Mouse (Mus musculus) embryonic facial prominence, embryonic 14.5 days (tissue): ENCODE data around the gene Serpinb6b. TPM values are rescaled to one million over a fixed set of nuclear protein-coding genes. Genes with fewer than 3 reads are reported as not detected.

ENCODE experiments used
- ATAC-seq: fragments of 200-750 bp; cut with Nextera tagmentation; 2 replicates; pipeline ENCODE4 v1.8.0; 2017; ENCODE audit warnings: low read depth, moderate number of reproducible peaks, moderate TSS enrichment
- DNase-seq: peaks from one replicate; pipeline ENCODE4 v3.0.0-alpha.2; 2015; ENCODE audit warnings: low spot score
- H3K27ac ChIP-seq: fragments of 300-500 bp; sonication (generic); replicated peaks from 2 replicates; pipeline ENCODE4 v1.5.1; 2014; ENCODE audit warnings: low read depth, mild to moderate bottlenecking, low read length, moderate library complexity
- H3K27me3 ChIP-seq: fragments of 300-500 bp; sonication (generic); replicated peaks from 2 replicates; pipeline ENCODE4 v1.6.1; 2014; ENCODE audit warnings: low read length; ENCODE audit not compliant: control insufficient read depth, insufficient read depth
- H3K36me3 ChIP-seq: fragments of 300-500 bp; sonication (generic); 2 replicates; pipeline ENCODE4 v1.6.1; 2014; ENCODE audit warnings: low read length, mixed read lengths; ENCODE audit not compliant: control insufficient read depth, insufficient read depth
- H3K4me1 ChIP-seq: fragments of 300-500 bp; sonication (generic); 2 replicates; pipeline ENCODE4 v1.6.1; 2014; ENCODE audit warnings: antibody characterized with exemption, low read length; ENCODE audit not compliant: control insufficient read depth, insufficient read depth
- H3K4me2 ChIP-seq: fragments of 300-500 bp; sonication (generic); 2 replicates; pipeline ENCODE4 v1.6.1; 2014; ENCODE audit warnings: low read depth, mild to moderate bottlenecking, low read length, moderate library complexity, mixed read lengths
- H3K4me3 ChIP-seq: fragments of 300-500 bp; sonication (generic); 2 replicates; pipeline ENCODE4 v1.5.1; 2014; ENCODE audit warnings: low read depth, mild to moderate bottlenecking, low read length
- H3K9ac ChIP-seq: fragments of 300-500 bp; sonication (generic); 2 replicates; pipeline ENCODE4 v1.6.1; 2014; ENCODE audit warnings: low read depth, mild to moderate bottlenecking, low read length, moderate library complexity, mixed read lengths
- H3K9me3 ChIP-seq: fragments of 300-500 bp; sonication (generic); 2 replicates; pipeline ENCODE4 v1.6.1; 2016; ENCODE audit warnings: low read length; ENCODE audit not compliant: control insufficient read depth
- WGBS: fragments of 180-500 bp; shearing (Covaris S2); extraction: QIAGEN DNeasy Blood & Tissue Kit; methylation state at CpG from one replicate; pipeline ENCODE4 v1.1.7; 2014; 5-methylcytosine and 5-hydroxymethylcytosine counted together
- polyA plus RNA-seq: library from polyadenylated mRNA; unstranded; fragments of >200 nt; fragmentation: Nextera tagmentation; extraction: Ambion mirVana; gene quantifications from 2 replicates; pipeline ENCODE4 v1.2.1, GENCODE M21; 2014

The Serpinb6b gene
- polyA plus RNA-seq, 1 experiment from 2014 or later, result 3.0 TPM

DNA sequence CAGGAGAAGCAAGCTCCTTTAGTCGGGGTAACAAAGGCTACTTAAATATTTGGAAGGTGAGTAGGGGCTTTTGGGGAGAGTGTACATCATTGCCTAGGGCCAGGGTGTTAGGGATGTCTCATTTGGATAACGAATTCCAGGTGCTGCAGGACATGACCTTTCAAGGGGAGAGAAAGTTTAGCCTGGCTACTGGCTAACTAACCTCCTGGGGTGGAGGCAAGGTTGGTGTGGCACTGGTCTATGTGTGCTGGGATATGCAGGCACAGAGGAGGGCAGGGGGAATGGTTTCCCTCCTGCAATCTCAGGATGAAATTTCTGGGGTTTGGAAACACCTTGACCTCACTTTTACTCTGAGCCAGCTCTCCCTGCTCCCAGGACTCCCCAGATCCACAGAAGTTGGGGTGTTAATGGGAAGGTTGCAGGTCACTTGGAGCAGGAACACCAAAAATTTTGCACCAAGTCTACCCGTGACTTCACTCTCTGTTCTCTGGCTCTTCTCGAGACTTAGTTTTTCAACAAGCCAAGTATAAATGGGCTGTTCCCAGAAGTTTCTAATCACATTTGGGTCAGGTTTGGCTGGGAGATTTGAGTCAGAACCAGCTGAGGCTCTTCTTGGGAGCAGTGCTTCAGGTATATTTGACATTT, 4.1 kb downstream of the Serpinb6b start:
- H3K27ac ChIP-seq, result no peak overlapping the region
- no peaks in the 10 kb centered on the region for H3K36me3 ChIP-seq
- H3K9me3 ChIP-seq, result no peaks in the 10 kb centered on the region
- ATAC-seq (no peak), DNase-seq (no peak)
- no peaks in the 10 kb centered on the region for H3K27me3 ChIP-seq
- H3K9ac ChIP-seq, result no peak overlapping the region
- no peak overlapping the region for H3K4me2 ChIP-seq
- WGBS, result 54% methylated on average over 4 of the region's 4 CpGs
- H3K4me1 ChIP-seq, result peaks cover 6% of the 10 kb centered on the region
- H3K4me3 ChIP-seq, result no peak overlapping the region

DNA sequence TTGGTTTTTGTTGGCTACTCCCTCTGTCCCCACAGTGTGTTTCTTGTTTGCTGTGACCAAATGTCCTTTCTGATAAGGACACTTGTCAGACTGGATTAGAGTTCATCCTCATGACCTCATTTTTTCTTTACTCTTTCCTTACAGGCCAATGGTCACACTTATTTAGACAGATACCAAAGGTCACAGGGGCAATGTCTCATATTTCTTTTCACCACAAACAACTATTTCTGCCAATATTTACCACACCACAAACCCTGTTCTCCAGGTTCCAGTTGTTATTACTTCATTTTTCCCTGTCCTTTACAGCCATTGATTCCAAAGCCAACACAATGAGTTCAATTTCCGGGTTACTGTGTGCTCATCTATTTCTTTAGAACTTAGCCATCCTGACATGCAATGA, 4.6 kb downstream of the Serpinb6b start:
- ATAC-seq, result no peak
- WGBS, result 89% methylated on average over 1 of the region's 1 CpGs

DNA sequence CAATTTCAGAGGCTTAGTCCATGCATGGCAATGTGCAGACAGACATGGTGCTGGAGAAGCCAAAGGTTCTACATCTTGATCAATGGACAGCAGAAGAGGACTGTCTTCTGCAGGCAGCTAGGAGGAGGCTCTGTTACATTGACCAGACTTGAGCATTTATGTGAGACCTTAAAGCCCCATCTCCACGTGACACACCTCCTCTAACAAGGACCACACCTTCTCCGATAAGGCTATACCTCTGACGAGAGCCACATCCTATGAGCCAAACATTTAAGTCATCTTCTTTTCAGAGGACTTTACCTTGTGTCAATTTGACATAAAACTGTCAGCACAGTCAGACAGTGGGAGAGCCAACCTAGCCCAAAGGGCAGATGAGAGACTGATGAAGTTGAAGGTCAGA, 5.8 kb downstream of the Serpinb6b start:
- Histone ChIP-seq H3K9me3 (no peaks in the 10 kb centered on the region), H3K27ac (no peak overlapping the region), H3K4me2 (no peak overlapping the region), H3K27me3 (no peaks in the 10 kb centered on the region), H3K9ac (no peak overlapping the region), H3K4me3 (no peak overlapping the region), H3K4me1 (no peaks in the 10 kb centered on the region), H3K36me3 (no peaks in the 10 kb centered on the region)
- DNase-seq (no peak), ATAC-seq (no peak)
- whole genome bisulfite sequencing, result 88% methylated on average over 3 of the region's 3 CpGs

More for the DNA sequence above, 4.6 kb downstream of the Serpinb6b start:
- H3K4me2 ChIP-seq, result no peak overlapping the region
- H3K4me3 ChIP-seq, result no peak overlapping the region
- no peaks in the 10 kb centered on the region for H3K9me3 ChIP-seq
- no peak overlapping the region for H3K27ac ChIP-seq
- DNase-seq, result no peak
- no peaks in the 10 kb centered on the region for H3K36me3 ChIP-seq
- no peak overlapping the region for H3K9ac ChIP-seq
- peaks cover 6% of the 10 kb centered on the region for H3K4me1 ChIP-seq
- no peaks in the 10 kb centered on the region for H3K27me3 ChIP-seq

DNA sequence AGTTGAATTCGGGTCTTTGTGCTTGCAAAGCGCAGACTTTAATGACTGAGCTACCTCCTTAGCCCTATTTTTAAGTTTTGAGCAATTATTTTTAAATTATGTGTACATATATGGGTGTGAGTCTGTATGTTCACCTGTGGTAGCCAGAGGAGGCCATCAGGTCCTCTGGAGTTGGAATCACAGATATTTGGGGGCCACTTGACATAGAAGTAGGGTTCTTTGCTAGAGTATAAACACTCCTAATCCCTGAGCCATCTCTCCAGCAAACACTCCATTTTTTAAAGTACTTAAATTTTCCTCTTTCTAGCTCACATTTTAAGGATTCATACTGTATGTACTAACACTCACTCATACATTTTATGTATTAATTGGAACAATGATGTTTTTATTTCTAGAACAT, 9.3 kb downstream of the Serpinb6b start:
- DNase-seq (no peak), ATAC-seq (no peak)
- Histone ChIP-seq H3K4me1 (no peaks in the 10 kb centered on the region), H3K36me3 (no peaks in the 10 kb centered on the region), H3K4me2 (no peak overlapping the region), H3K9me3 (no peaks in the 10 kb centered on the region), H3K4me3 (no peak overlapping the region), H3K27ac (no peak overlapping the region), H3K9ac (no peak overlapping the region), H3K27me3 (no peaks in the 10 kb centered on the region)
- 86% methylated on average over 2 of the region's 2 CpGs for WGBS

DNA sequence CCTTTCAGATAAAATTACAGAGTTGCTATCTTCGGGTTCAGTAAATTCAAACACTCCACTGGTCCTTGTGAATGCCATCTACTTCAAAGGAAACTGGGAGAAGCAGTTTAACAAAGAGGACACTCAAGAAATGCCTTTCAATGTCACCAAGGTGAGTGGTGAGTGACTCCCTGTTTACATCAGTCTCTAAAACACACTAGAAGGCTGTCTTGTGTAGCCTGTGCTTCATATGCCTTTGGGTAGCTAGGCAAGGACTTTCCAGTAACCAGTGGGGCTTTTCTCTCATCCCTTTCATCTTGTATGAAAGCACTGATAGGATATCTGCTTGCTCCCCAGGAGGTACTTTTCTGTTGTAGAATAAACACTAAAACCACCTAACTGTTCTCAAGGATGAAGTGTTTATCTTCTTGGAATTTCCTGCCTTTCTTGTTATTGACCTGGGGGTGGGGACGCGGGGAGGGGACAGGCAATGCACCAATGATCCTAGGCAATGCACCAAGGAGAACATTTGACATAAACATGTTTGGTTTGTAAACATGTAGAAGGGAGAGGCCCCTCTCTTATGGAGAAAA, 10.0 kb downstream of the Serpinb6b start:
- no peaks in the 10 kb centered on the region for H3K27me3 ChIP-seq
- H3K9me3 ChIP-seq, result no peaks in the 10 kb centered on the region
- no peak overlapping the region for H3K4me3 ChIP-seq
- H3K27ac ChIP-seq, result no peak overlapping the region
- H3K36me3 ChIP-seq, result no peaks in the 10 kb centered on the region
- ATAC-seq (no peak), DNase-seq (no peak)
- no peak overlapping the region for H3K4me2 ChIP-seq
- WGBS, result 56% methylated on average over 3 of the region's 3 CpGs
- H3K9ac ChIP-seq, result no peak overlapping the region
- no peaks in the 10 kb centered on the region for H3K4me1 ChIP-seq

DNA sequence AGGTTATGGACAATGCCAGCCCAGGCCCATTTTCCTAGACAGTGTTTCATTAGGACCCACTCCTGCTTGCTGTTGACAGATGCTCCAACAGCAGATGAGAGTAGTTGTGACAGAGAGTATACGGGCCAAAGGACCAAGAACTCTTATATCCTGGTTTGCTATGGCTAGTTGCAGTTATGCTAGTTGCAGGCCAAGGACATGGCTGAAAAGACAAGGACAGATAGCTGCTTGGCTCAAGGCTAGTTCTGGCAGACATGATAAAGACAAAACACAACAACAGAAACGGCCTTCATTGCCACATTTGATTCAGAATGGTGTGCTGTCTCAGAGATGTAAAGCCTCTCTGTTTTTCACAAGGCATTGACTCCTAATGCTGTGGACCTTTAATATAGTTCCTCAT, 10.7 kb downstream of the Serpinb6b start:
- H3K27ac ChIP-seq, result no peak overlapping the region
- ATAC-seq, result no peak

DNA sequence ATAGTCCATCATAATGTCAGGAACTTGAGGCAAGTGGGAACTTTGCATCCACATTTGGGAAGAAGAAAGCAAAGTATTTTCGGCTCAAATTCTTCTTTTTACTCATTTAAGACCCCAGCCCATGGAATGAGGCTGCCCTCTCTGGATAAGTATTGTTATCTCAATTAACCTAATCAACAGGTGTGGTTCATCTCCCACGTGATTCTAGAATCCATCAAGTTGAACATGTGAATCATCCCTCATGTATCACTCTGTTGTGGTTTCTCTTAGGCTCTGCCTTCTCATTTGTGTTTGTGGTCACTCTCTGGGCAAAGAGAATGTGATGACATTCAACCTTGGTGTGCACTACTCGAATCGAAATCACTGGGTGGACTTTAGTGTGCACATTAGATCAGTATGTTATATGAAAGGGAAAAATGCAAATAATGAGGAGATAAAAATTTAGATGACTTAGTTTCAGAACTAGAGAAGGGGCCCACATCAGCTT, 17.6 kb downstream of the Serpinb6b start:
- Histone ChIP-seq H3K36me3 (no peaks in the 10 kb centered on the region), H3K4me1 (no peaks in the 10 kb centered on the region), H3K27me3 (no peaks in the 10 kb centered on the region), H3K4me3 (no peak overlapping the region), H3K27ac (no peak overlapping the region), H3K9ac (no peak overlapping the region), H3K9me3 (no peaks in the 10 kb centered on the region), H3K4me2 (no peak overlapping the region)
- no peak for ATAC-seq
- 81% methylated on average over 4 of the region's 4 CpGs for WGBS
- no peak for DNase-seq

More for the DNA sequence above, 10.7 kb downstream of the Serpinb6b start:
- DNase-seq, result no peak
- no peak overlapping the region for H3K9ac ChIP-seq
- H3K9me3 ChIP-seq, result no peaks in the 10 kb centered on the region
- no peaks in the 10 kb centered on the region for H3K27me3 ChIP-seq
- no peak overlapping the region for H3K4me2 ChIP-seq
- no peaks in the 10 kb centered on the region for H3K4me1 ChIP-seq
- H3K36me3 ChIP-seq, result no peaks in the 10 kb centered on the region
- H3K4me3 ChIP-seq, result no peak overlapping the region
- whole genome bisulfite sequencing, result 73% methylated on average over 2 of the region's 2 CpGs

DNA sequence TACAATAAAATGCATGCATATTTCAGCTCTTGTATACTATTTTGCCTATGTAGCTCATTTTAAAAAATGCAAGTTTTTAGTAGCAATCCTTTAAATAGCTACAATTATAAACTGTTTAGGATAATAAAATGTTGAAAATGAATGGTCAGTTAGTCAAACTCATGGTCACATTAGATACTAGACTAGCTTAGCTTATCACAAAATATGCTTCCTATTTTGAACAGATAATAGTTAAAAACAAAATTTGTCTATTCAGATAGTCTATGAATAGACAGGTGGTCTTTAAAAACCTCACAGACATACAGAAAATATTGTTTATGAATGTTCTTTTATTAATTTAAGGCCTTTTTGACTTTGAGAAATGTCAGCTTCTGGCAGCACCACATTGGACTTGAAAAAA, 21.2 kb downstream of the Serpinb6b start:
- H3K36me3 ChIP-seq, result no peaks in the 10 kb centered on the region
- H3K27me3 ChIP-seq, result no peaks in the 10 kb centered on the region
- H3K9ac ChIP-seq, result no peak overlapping the region
- ATAC-seq (no peak), DNase-seq (no peak)
- H3K4me1 ChIP-seq, result no peaks in the 10 kb centered on the region
- H3K27ac ChIP-seq, result no peak overlapping the region
- H3K4me3 ChIP-seq, result no peak overlapping the region
- no peak overlapping the region for H3K4me2 ChIP-seq
- H3K9me3 ChIP-seq, result no peaks in the 10 kb centered on the region
